Mouse (Mus musculus) kidney, embryonic 14.5 days (tissue): ENCODE data around the gene Supt3. TPM values are rescaled to one million over a fixed set of nuclear protein-coding genes. Genes with fewer than 3 reads are reported as not detected.

Source experiments
- ATAC-seq: fragments of 200-750 bp; cut with Nextera tagmentation; 2 replicates; pipeline ENCODE4 v1.8.0; 2017; ENCODE audit warnings: moderate number of reproducible peaks, mild to moderate bottlenecking, moderate TSS enrichment, moderate library complexity; ENCODE audit not compliant: low FRiP score, low TSS enrichment
- H3K27ac ChIP-seq: fragments of 300-500 bp; sonication (generic); 2 replicates; pipeline ENCODE4 v1.5.1; 2014; ENCODE audit warnings: low read depth, mild to moderate bottlenecking, low read length, moderate library complexity, mixed read lengths
- H3K27me3 ChIP-seq: fragments of 300-500 bp; sonication (generic); 2 replicates; pipeline ENCODE4 v1.6.1; 2014; ENCODE audit warnings: mild to moderate bottlenecking, low read length; ENCODE audit not compliant: control insufficient read depth, insufficient read depth
- H3K36me3 ChIP-seq: fragments of 300-500 bp; sonication (generic); 2 replicates; pipeline ENCODE4 v1.6.1; 2014; ENCODE audit warnings: low read length, mixed read lengths; ENCODE audit not compliant: control insufficient read depth, insufficient read depth
- H3K4me1 ChIP-seq: fragments of 300-500 bp; sonication (generic); 2 replicates; pipeline ENCODE4 v1.6.1; 2014; ENCODE audit warnings: low read length, mixed read lengths; ENCODE audit not compliant: control insufficient read depth, insufficient read depth
- H3K4me2 ChIP-seq: fragments of 300-500 bp; sonication (generic); replicated peaks from 2 replicates; pipeline ENCODE4 v1.6.1; 2014; ENCODE audit warnings: low read depth, mild to moderate bottlenecking, low read length
- H3K4me3 ChIP-seq: fragments of 300-500 bp; sonication (generic); 2 replicates; pipeline ENCODE4 v1.5.1; 2014; ENCODE audit warnings: mild to moderate bottlenecking, low read length
- H3K9ac ChIP-seq: fragments of 300-500 bp; sonication (generic); 2 replicates; pipeline ENCODE4 v1.6.1; 2014; ENCODE audit warnings: low read depth, mild to moderate bottlenecking, low read length, moderate library complexity
- H3K9me3 ChIP-seq: fragments of 300-500 bp; sonication (generic); 2 replicates; pipeline ENCODE4 v1.6.1; 2016; ENCODE audit warnings: low read length; ENCODE audit not compliant: control insufficient read depth
- WGBS: fragments of 180-500 bp; shearing (Covaris S2); extraction: QIAGEN DNeasy Blood & Tissue Kit; methylation state at CpG from one replicate; pipeline ENCODE4 v1.1.7; 2014; 5-methylcytosine and 5-hydroxymethylcytosine counted together
- polyA plus RNA-seq: library from polyadenylated mRNA; unstranded; fragments of >200 nt; fragmentation: Nextera tagmentation; extraction: Ambion mirVana; gene quantifications from 2 replicates; pipeline ENCODE4 v1.2.1, GENCODE M21; 2014

The Supt3 gene
- polyA plus RNA-seq, 1 experiment from 2014 or later, result 26.5 TPM

DNA sequence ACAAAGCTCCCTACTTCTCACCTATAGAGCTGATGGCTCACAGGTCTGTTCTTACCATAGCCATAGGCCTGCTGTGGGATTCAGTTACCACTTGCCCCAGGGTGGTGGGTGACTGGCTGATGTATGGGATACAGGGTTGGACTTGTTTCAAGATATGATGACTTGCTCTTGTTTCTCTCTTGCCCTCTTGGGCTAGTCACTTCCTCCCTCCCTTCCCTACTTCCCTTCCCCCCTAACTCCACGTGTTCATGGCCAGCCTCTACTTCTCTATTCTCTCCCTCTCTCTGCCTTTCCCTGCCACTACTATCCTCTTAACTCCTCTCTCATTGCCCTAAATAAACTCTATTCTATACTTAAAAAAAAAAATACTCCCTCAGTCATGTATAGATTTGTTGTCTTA is 54.2 kb downstream of the Supt3 start:
- 93% methylated on average over 1 of the region's 1 CpGs for WGBS
- no peak for ATAC-seq

DNA sequence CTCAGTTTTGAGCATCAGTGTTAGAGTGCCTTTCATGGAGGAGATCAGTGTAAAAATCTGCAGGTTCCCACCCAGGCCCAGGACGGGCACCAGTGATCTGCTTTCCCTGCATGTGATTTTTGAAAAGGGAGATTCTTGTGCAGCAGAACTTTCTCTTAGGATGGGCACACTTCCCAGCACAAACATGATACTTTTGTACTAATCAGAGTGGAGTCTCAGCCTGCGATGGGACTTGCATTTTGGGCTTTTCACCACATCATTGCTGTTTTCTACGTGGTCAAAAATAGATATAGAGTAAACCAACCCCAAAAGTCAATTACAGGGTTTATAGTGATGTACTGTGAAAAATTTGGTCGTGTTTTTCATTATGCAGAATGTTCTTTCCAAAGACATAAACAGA is 65.2 kb downstream of the Supt3 start:
- no peak overlapping the region for H3K4me2 ChIP-seq
- H3K9ac ChIP-seq, result no peak overlapping the region
- no peak overlapping the region for H3K27ac ChIP-seq
- ATAC-seq, result no peak
- H3K36me3 ChIP-seq, result no peaks in the 10 kb centered on the region
- no peaks in the 10 kb centered on the region for H3K27me3 ChIP-seq
- H3K4me3 ChIP-seq, result no peak overlapping the region
- WGBS, result 85% methylated on average over 4 of the region's 4 CpGs
- no peaks in the 10 kb centered on the region for H3K4me1 ChIP-seq
- H3K9me3 ChIP-seq, result no peaks in the 10 kb centered on the region

More for the DNA sequence above, 54.2 kb downstream of the Supt3 start:
- Histone ChIP-seq H3K4me2 (no peak overlapping the region), H3K36me3 (no peaks in the 10 kb centered on the region), H3K4me3 (no peak overlapping the region), H3K9me3 (no peaks in the 10 kb centered on the region), H3K9ac (no peak overlapping the region), H3K4me1 (no peaks in the 10 kb centered on the region), H3K27ac (no peak overlapping the region), H3K27me3 (no peaks in the 10 kb centered on the region)

DNA sequence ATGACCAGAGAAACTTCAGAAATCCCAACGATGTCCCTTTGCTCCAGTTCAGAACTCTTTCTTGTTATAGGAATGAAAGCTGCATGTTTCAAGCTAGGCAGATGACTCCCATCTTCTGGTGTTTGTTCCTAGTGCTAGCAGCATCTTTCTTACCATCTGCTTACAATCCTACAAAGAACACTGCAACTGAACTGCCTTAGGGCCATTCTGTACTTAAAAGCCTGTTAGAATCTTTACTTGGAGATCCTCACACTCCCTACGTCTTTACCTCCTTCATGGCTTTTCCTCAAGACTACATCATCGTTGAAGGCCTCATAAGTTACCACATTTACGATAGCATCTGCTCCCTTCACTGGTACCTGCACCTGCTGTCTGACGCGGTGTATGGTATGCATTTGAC is 86.2 kb downstream of the Supt3 start:
- ATAC-seq, result no peak
- no peaks in the 10 kb centered on the region for H3K4me1 ChIP-seq
- no peak overlapping the region for H3K9ac ChIP-seq
- no peaks in the 10 kb centered on the region for H3K9me3 ChIP-seq
- H3K36me3 ChIP-seq, result no peaks in the 10 kb centered on the region
- H3K27me3 ChIP-seq, result no peaks in the 10 kb centered on the region
- no peak overlapping the region for H3K4me3 ChIP-seq
- no peak overlapping the region for H3K27ac ChIP-seq
- no peak overlapping the region for H3K4me2 ChIP-seq
- 92% methylated on average over 6 of the region's 6 CpGs for WGBS

DNA sequence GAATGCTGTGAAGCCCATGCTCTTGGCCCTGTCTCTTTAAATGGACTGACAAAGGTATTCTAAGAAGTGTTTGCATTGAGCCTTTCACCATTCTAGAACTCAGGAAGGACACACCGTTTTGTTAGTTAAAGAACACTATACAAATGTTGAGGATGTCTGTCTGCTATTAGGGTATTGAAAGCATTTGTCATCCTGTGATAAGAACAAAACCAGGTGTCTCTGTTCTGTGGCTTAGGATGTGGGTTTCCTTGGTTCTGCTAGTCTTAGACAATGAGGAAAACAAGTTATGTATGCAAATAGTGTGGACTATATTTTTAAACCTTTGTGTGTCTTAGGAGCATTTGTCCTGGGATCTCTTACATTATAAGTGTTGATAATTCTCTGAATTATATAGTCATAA is 116.6 kb downstream of the Supt3 start:
- Histone ChIP-seq H3K36me3 (no peaks in the 10 kb centered on the region), H3K4me2 (no peak overlapping the region), H3K4me1 (no peaks in the 10 kb centered on the region), H3K27me3 (no peaks in the 10 kb centered on the region), H3K9ac (no peak overlapping the region), H3K27ac (no peak overlapping the region), H3K9me3 (no peaks in the 10 kb centered on the region), H3K4me3 (no peak overlapping the region)
- no peak for ATAC-seq
- 83% methylated on average over 1 of the region's 1 CpGs for WGBS

GRCm38 (mm10) chr17:44943536-44944090 is 166.7 kb downstream of the Supt3 start:
- no peak for ATAC-seq
- no peaks in the 10 kb centered on the region for H3K36me3 ChIP-seq
- H3K27ac ChIP-seq, result no peak overlapping the region
- H3K4me3 ChIP-seq, result no peak overlapping the region
- H3K4me1 ChIP-seq, result no peaks in the 10 kb centered on the region
- 78% methylated on average over 4 of the region's 4 CpGs for WGBS
- H3K9me3 ChIP-seq, result no peaks in the 10 kb centered on the region
- no peak overlapping the region for H3K4me2 ChIP-seq
- H3K9ac ChIP-seq, result no peak overlapping the region
- H3K27me3 ChIP-seq, result no peaks in the 10 kb centered on the region

GRCm38 (mm10) chr17:44945333-44945732 is 168.4 kb downstream of the Supt3 start:
- Histone ChIP-seq H3K4me3 (no peak overlapping the region), H3K9me3 (no peaks in the 10 kb centered on the region), H3K4me1 (no peaks in the 10 kb centered on the region), H3K4me2 (no peak overlapping the region), H3K9ac (no peak overlapping the region), H3K27ac (no peak overlapping the region), H3K27me3 (no peaks in the 10 kb centered on the region), H3K36me3 (no peaks in the 10 kb centered on the region)
- ATAC-seq, result no peak
- WGBS, result 90% methylated on average over 5 of the region's 5 CpGs

DNA sequence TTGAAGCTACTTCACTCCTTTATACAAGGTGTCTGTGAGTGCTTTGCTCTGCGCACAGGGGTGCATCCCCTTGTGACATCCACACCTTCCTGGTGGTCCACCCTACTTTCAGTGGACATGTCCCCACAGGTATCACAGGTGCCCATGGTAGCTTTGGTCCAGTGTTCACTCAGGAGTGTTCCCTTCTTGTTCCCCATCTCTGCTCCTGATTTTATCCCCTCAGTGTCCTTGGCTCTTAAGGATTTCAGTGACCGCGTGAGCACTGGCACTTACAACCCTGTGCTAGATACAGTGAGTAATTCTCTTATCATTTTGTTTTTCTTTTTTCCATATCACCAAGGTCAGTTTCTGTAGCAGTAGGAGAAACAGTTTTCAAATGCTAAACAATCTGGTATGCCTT is 171.4 kb downstream of the Supt3 start:
- 88% methylated on average over 3 of the region's 3 CpGs for WGBS
- H3K9ac ChIP-seq, result no peak overlapping the region
- no peak for ATAC-seq

DNA sequence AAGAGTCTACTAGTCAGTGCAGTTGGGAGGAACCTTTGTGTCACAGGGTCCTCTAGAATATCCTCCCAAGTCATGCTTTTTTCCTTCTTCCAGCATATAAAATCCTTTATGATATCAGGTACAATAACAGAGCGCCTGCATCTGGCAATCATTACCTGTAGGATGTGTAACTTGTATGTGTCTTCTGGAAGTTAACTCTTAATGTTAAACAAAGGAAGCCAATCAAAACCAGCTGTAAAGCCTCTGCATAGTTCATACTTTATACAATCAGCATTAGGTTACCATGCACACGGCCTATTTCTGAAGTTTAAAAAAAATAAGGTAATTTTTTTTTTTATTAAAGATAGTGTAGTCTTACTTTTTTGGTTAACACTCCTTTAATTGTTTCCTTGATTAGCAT is 179.7 kb downstream of the Supt3 start:
- Histone ChIP-seq H3K9me3 (no peaks in the 10 kb centered on the region), H3K4me2 (no peak overlapping the region), H3K36me3 (no peaks in the 10 kb centered on the region), H3K27me3 (no peaks in the 10 kb centered on the region), H3K27ac (no peak overlapping the region), H3K4me1 (no peaks in the 10 kb centered on the region), H3K9ac (no peak overlapping the region), H3K4me3 (no peak overlapping the region)
- WGBS, result 89% methylated on average over 2 of the region's 2 CpGs
- ATAC-seq, result no peak

More for the DNA sequence above, 171.4 kb downstream of the Supt3 start:
- H3K36me3 ChIP-seq, result no peaks in the 10 kb centered on the region
- no peaks in the 10 kb centered on the region for H3K27me3 ChIP-seq
- H3K9me3 ChIP-seq, result no peaks in the 10 kb centered on the region
- no peak overlapping the region for H3K4me2 ChIP-seq
- no peaks in the 10 kb centered on the region for H3K4me1 ChIP-seq
- H3K4me3 ChIP-seq, result no peak overlapping the region
- no peak overlapping the region for H3K27ac ChIP-seq

- no peak overlapping the region for H3K27ac ChIP-seq
- H3K9ac ChIP-seq, result no peak overlapping the region
- no peak overlapping the region for H3K4me2 ChIP-seq
- no peak for ATAC-seq
- no peaks in the 10 kb centered on the region for H3K4me1 ChIP-seq
- no peaks in the 10 kb centered on the region for H3K36me3 ChIP-seq
- no peaks in the 10 kb centered on the region for H3K27me3 ChIP-seq
- no peaks in the 10 kb centered on the region for H3K9me3 ChIP-seq
- no peak overlapping the region for H3K4me3 ChIP-seq
- 84% methylated on average over 6 of the region's 6 CpGs for WGBS
Observed at GRCm38 (mm10) chr17:44963051-44963798, 186.3 kb downstream of the Supt3 start.
